Mouse (Mus musculus) gastrocnemius, postnatal 10 days (tissue): Measurements from ENCODE around the gene Dcst1. TPM values are rescaled to one million over a fixed set of nuclear protein-coding genes. Genes with fewer than 3 reads are reported as not detected.

ENCODE experiments used
- DNase-seq: peaks from one replicate; pipeline ENCODE4 v3.0.0; 2021; ENCODE audit warnings: mixed read lengths
- total RNA-seq, 2 experiments: library from RNA; stranded (reverse); gene quantifications; 2 replicates each; pipeline ENCODE4 v1.2.3; 2021

Gene Dcst1
- total RNA-seq, 2 experiments from 2014 or later: 0.12 to 0.14 TPM

GRCm38 (mm10) chr3:89388134-89388881, 23.3 kb upstream of the Dcst1 start:
- DNase-seq: peak; percentile 79

GRCm38 (mm10) chr3:89387632-89388031, 22.6 kb upstream of the Dcst1 start:
- DNase-seq: no peak

GRCm38 (mm10) chr3:89386438-89387420, 21.7 kb upstream of the Dcst1 start:
- DNase-seq: no peak

- DNase-seq: no peak
Observed at GRCm38 (mm10) chr3:89385451-89385850, 20.4 kb upstream of the Dcst1 start.

GRCm38 (mm10) chr3:89384331-89385076, 19.5 kb upstream of the Dcst1 start:
- DNase-seq: no peak

GRCm38 (mm10) chr3:89383651-89384255, 18.7 kb upstream of the Dcst1 start:
- DNase-seq: no peak

GRCm38 (mm10) chr3:89382950-89383349, 17.9 kb upstream of the Dcst1 start:
- no peak for DNase-seq

GRCm38 (mm10) chr3:89382033-89382882, 17.2 kb upstream of the Dcst1 start:
- no peak for DNase-seq

- no peak for DNase-seq
Observed at GRCm38 (mm10) chr3:89381233-89381632, 16.2 kb upstream of the Dcst1 start.

- DNase-seq: no peak
Observed at GRCm38 (mm10) chr3:89380711-89381110, 15.7 kb upstream of the Dcst1 start.

- DNase-seq: no peak
Observed at GRCm38 (mm10) chr3:89380291-89380690, 15.2 kb upstream of the Dcst1 start.

- DNase-seq: no peak
Observed at GRCm38 (mm10) chr3:89379388-89380131, 14.5 kb upstream of the Dcst1 start.

- peak; percentile 77 for DNase-seq
Observed at GRCm38 (mm10) chr3:89378394-89379067, 13.5 kb upstream of the Dcst1 start.

GRCm38 (mm10) chr3:89377831-89378230, 12.8 kb upstream of the Dcst1 start:
- DNase-seq: no peak

GRCm38 (mm10) chr3:89373581-89374231, 8.7 kb upstream of the Dcst1 start:
- DNase-seq: no peak

- no peak for DNase-seq
Observed at GRCm38 (mm10) chr3:89367338-89367737, 2.3 kb upstream of the Dcst1 start.

- no peak for DNase-seq
Observed at GRCm38 (mm10) chr3:89365486-89366414, 697 bp upstream of the Dcst1 start.

- no peak for DNase-seq
Observed at GRCm38 (mm10) chr3:89364631-89365030, 422 bp downstream of the Dcst1 start.
